Mouse (Mus musculus): ENCODE measurements around the gene Rad9b. TPM values are rescaled to one million over a fixed set of nuclear protein-coding genes. Genes with fewer than 3 reads are reported as not detected.
A peak's percentile ranks its signal among the peaks of the same experiment; 100 is the strongest.

Gene Rad9b
- total and polyA plus RNA-seq, 3 experiments, result 9.0 to 10.4 (median 10.3) TPM

GRCm38 (mm10) chr5:122312346-122312745 lies 41.7 kb downstream of the Rad9b start:
- no peak overlapping the region for H3K27ac ChIP-seq (ENCODE audit: insufficient read depth, low read depth)
- no peak overlapping the region for H3K9ac ChIP-seq (ENCODE audit: insufficient read depth, low read depth)
- H3K4me2 ChIP-seq (ENCODE audit: insufficient read depth, low read depth, poor library complexity, severe bottlenecking), result no peak overlapping the region
- no peak overlapping the region for H3K4me3 ChIP-seq (replicated peaks in 1 of 3; ENCODE audit: low read depth in 2 of 3, low read length in 2 of 3, poor library complexity in 1 of 3)
- peaks cover 33 to 83% of the 10 kb centered on the region in 2 experiments for H3K36me3 ChIP-seq (replicated peaks in 1 of 2; ENCODE audit: control insufficient read depth in 1 of 2, insufficient read depth in 1 of 2, low read length in 1 of 2)
- H3K79me2 ChIP-seq (replicated peaks; ENCODE audit: control insufficient read depth, extremely low read depth, insufficient read depth, poor library complexity, severe bottlenecking), result peaks cover 1% of the 10 kb centered on the region; the same call in 1 of the 2 replicates
- no peaks in the 10 kb centered on the region for H3K9me3 ChIP-seq (replicated peaks; ENCODE audit: low read length)
- H3K4me1 ChIP-seq (ENCODE audit: control insufficient read depth in 1 of 2, insufficient read depth in 2 of 2), result peaks cover 16 to 80% of the 10 kb centered on the region in 2 experiments
- no peaks in the 10 kb centered on the region for H3K27me3 ChIP-seq (replicated peaks)
- no peak for TF ChIP-seq MXI1 (IDR thresholded peaks at IDR 0.05; ENCODE audit: low read depth, low read length)
- TF ChIP-seq MEF2A (IDR thresholded peaks at IDR 0.05; ENCODE audit: borderline replicate concordance, low read depth, low read length), result no peak
- no peak for TF ChIP-seq E2F4 (IDR thresholded peaks at IDR 0.05; ENCODE audit: insufficient replicate concordance, low read depth, low read length)
- no peak for TF ChIP-seq CHD1 (IDR thresholded peaks at IDR 0.05; ENCODE audit: low read depth, low read length)
- TF ChIP-seq USF1 (IDR thresholded peaks at IDR 0.05; ENCODE audit: low read depth, low read length), result no peak
- no peak for TF ChIP-seq KAT2A (IDR thresholded peaks at IDR 0.05; ENCODE audit: insufficient replicate concordance, low read length)
- TF ChIP-seq PAX5 (IDR thresholded peaks at IDR 0.05; ENCODE audit: low read length), result no peak
- TF ChIP-seq CTCF (conservative IDR thresholded peaks at IDR 0.05 in 1 of 2, IDR thresholded peaks at IDR 0.05 in 1 of 2; ENCODE audit: low read depth in 2 of 2, low read length in 2 of 2), result no peak
- TF ChIP-seq ZC3H11A (IDR thresholded peaks at IDR 0.05; ENCODE audit: low read depth, low read length), result no peak
- no peak for TF ChIP-seq RCOR1 (conservative IDR thresholded peaks at IDR 0.05; ENCODE audit: low read depth, low read length)
- in situ Hi-C loops (cut with MboI; ENCODE audit: low pct_ligation_motif_present, low pct_unique_long_range_greater_than_20kb, low sequenced_read_pairs), result no loop called here
- DNase-seq (ENCODE audit: extremely low read depth), result no peak
- dilution Hi-C loops (cut with MboI; ENCODE audit: extremely low pct_ligation_motif_present, extremely low pct_unique_long_range_greater_than_20kb, low sequenced_read_pairs), result no loop called here

- in situ Hi-C loops (cut with MboI; ENCODE audit: low pct_ligation_motif_present, low pct_unique_long_range_greater_than_20kb, low sequenced_read_pairs), result no loop called here
- dilution Hi-C loops (cut with MboI; ENCODE audit: extremely low pct_ligation_motif_present, extremely low pct_unique_long_range_greater_than_20kb, low sequenced_read_pairs), result no loop called here
- peaks cover 1% of the 10 kb centered on the region; the same call in 1 of the 2 replicates for H3K79me2 ChIP-seq (replicated peaks; ENCODE audit: control insufficient read depth, extremely low read depth, insufficient read depth, poor library complexity, severe bottlenecking)
- DNase-seq (ENCODE audit: extremely low read depth), result peak; percentile 77
- H3K27me3 ChIP-seq (replicated peaks), result no peaks in the 10 kb centered on the region
- H3K4me1 ChIP-seq (ENCODE audit: control insufficient read depth in 1 of 2, insufficient read depth in 2 of 2), result peaks cover 16 to 73% of the 10 kb centered on the region in 2 experiments
- H3K4me2 ChIP-seq (ENCODE audit: insufficient read depth, low read depth, poor library complexity, severe bottlenecking), result no peak overlapping the region
- no peak overlapping the region for H3K9ac ChIP-seq (ENCODE audit: insufficient read depth, low read depth)
- peaks cover 27 to 82% of the 10 kb centered on the region in 2 experiments for H3K36me3 ChIP-seq (replicated peaks in 1 of 2; ENCODE audit: control insufficient read depth in 1 of 2, insufficient read depth in 1 of 2, low read length in 1 of 2)
- H3K9me3 ChIP-seq (replicated peaks; ENCODE audit: low read length), result no peaks in the 10 kb centered on the region
- no peak overlapping the region for H3K4me3 ChIP-seq (replicated peaks in 1 of 3; ENCODE audit: low read depth in 2 of 3, low read length in 2 of 3, poor library complexity in 1 of 3)
- H3K27ac ChIP-seq (ENCODE audit: insufficient read depth, low read depth), result no peak overlapping the region
- TF ChIP-seq TCF12 (IDR thresholded peaks at IDR 0.05; ENCODE audit: low read depth, low read length) (peak; percentile 90; the same call in 1 of the 2 replicates), CHD1 (IDR thresholded peaks at IDR 0.05; ENCODE audit: low read depth, low read length) (no peak), SMC3 (IDR thresholded peaks at IDR 0.05; ENCODE audit: low read depth, low read length) (no peak; the same call in 1 of the 2 replicates), PAX5 (IDR thresholded peaks at IDR 0.05; ENCODE audit: low read length) (no peak), NELFE (IDR thresholded peaks at IDR 0.05; ENCODE audit: low read depth, low read length) (no peak), KAT2A (IDR thresholded peaks at IDR 0.05; ENCODE audit: insufficient replicate concordance, low read length) (no peak), MAX (IDR thresholded peaks at IDR 0.05; ENCODE audit: low read length) (peak; percentile 51; the same call in 1 of the 2 replicates), ZNF384 (IDR thresholded peaks at IDR 0.05; ENCODE audit: low read depth, low read length) (no peak), MAFK (IDR thresholded peaks at IDR 0.05; ENCODE audit: insufficient replicate concordance, low read length) (no peak), USF1 (IDR thresholded peaks at IDR 0.05; ENCODE audit: low read depth, low read length) (no peak), HCFC1 (IDR thresholded peaks at IDR 0.05; ENCODE audit: low read depth, low read length) (no peak), MEF2A (IDR thresholded peaks at IDR 0.05; ENCODE audit: borderline replicate concordance, low read depth, low read length) (0 out of 2 replicates have a peak, but pooled peaks have one; percentile 32), POLR2A (IDR thresholded peaks at IDR 0.05; ENCODE audit: low read depth, low read length) (no peak), NRF1 (IDR thresholded peaks at IDR 0.05; ENCODE audit: low read depth, low read length) (no peak), JUND (conservative IDR thresholded peaks at IDR 0.05; ENCODE audit: low read depth, low read length) (no peak), UBTF (IDR thresholded peaks at IDR 0.05; ENCODE audit: low read depth, low read length) (no peak), TBP (conservative IDR thresholded peaks at IDR 0.05; ENCODE audit: low read depth, low read length) (no peak; the same call in 1 of the 2 replicates), EP300 (IDR thresholded peaks at IDR 0.05; ENCODE audit: low read length) (peak; percentile 53; the same call in 1 of the 2 replicates), BHLHE40 (IDR thresholded peaks at IDR 0.05; ENCODE audit: low read depth, low read length) (peak; percentile 70), CHD2 (IDR thresholded peaks at IDR 0.05; ENCODE audit: low read length) (no peak), ETS1 (conservative IDR thresholded peaks at IDR 0.05; ENCODE audit: low read depth, low read length) (peak; percentile 74), IRF4 (IDR thresholded peaks at IDR 0.05; ENCODE audit: low read depth, low read length) (0 out of 2 replicates have a peak, but pooled peaks have one; percentile 12), JUN (IDR thresholded peaks at IDR 0.05; ENCODE audit: insufficient read depth, low read depth, low read length) (no peak), RAD21 (IDR thresholded peaks at IDR 0.05; ENCODE audit: low read depth, low read length) (peak; percentile 0; the same call in 1 of the 2 replicates), ZMIZ1 (IDR thresholded peaks at IDR 0.05; ENCODE audit: low read depth, low read length) (no peak), USF2 (conservative IDR thresholded peaks at IDR 0.05; ENCODE audit: low read depth, low read length) (no peak), ELF1 (IDR thresholded peaks at IDR 0.05; ENCODE audit: low read depth, low read length) (no peak), SIN3A (IDR thresholded peaks at IDR 0.05; ENCODE audit: low read length) (peak; percentile 79)
These were observed 42.3 kb downstream of the Rad9b start for GRCm38 (mm10) chr5:122311692-122312091.
